Mouse (Mus musculus) frontal cortex, adult (tissue): Measurements from ENCODE around the gene Tagln3.

Experiments
- ATAC-seq: cut with Nextera tagmentation; 2 replicates; pipeline ENCODE4 v1.9.2; 2017; ENCODE audit warnings: mild to moderate bottlenecking, moderate library complexity, mixed read lengths; ENCODE audit not compliant: low TSS enrichment

Tagln3 gene

GRCm38 (mm10) chr16:45724061-45724741 lies at the start of gene Tagln3:
Tagln3 (minus strand) TSS chr16:45724608.
- peak; percentile 64 for ATAC-seq

GRCm38 (mm10) chr16:45770914-45771313 lies 46.5 kb upstream of the Tagln3 start:
- no peak for ATAC-seq

DNA sequence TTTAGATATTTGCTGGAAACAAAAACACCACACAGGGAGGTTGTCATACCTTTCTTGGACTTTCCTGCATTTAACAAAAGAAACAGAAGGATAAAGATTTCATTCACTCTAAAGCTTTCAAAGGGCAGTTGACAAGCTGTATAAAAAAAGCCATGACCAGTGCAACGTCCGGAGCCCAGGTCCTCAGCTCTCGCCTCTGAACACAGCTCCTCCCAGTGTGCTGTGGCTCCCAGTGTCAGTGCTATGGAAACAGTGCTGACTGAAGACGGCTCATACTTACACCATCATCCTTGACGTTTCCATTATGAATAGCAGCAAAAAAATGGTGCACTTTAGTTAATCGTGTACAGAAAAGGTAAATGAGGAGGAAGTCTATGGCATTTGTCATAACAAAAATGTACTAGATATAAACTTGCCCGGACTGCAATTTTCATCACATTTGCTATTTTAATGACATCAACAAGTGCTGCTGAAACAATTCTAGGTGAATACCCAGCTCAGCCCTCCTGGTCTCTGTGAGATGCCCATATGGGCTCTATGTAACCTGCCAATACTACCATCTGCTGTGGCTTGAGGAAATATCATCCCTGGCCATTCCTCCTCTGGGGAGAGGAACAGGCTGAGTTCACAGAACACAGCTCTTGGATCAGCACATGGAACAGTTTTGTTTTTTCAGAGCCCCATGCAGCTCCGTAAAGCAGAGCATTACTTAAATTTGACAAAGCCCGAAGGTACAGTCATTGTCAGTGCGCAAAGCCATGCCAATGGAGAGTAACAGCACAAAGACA lies 43.6 kb upstream of the Tagln3 start:
- peak; percentile 50; the same call in 1 of the 2 replicates for ATAC-seq

GRCm38 (mm10) chr16:45767434-45767833 lies 43.0 kb upstream of the Tagln3 start:
- no peak for ATAC-seq

GRCm38 (mm10) chr16:45765801-45766494 lies 41.5 kb upstream of the Tagln3 start:
- no peak for ATAC-seq

GRCm38 (mm10) chr16:45765102-45765501 lies 40.7 kb upstream of the Tagln3 start:
- no peak for ATAC-seq

GRCm38 (mm10) chr16:45762859-45763505 lies 38.6 kb upstream of the Tagln3 start:
- ATAC-seq: no peak

- no peak for ATAC-seq
Measured at GRCm38 (mm10) chr16:45761425-45761824, 37.0 kb upstream of the Tagln3 start.

DNA sequence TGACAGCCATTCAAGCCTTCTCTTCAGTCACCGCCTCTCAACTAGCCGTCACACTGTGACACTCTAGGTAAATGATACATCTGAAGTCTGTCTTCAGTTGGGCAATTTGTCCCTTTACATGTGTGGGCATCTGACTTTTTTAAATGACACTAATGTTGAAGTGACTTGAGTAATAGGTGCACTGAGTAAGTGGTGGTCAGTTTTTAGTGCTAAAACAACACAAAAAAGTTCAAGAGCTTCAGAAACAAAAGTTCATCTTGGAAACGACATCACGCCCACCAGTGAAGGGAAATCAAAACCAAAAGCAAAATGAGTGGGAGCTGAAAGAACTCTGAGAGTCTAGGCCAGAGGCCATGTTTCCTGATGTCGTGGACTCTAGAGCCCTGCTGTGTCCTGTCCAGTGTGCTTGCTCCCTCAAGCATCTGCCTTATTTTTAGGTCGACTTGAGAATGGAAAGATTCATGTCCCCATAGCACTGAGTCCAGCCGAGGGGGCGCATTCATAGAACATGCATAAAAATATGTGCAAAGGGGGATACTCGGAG lies 34.4 kb upstream of the Tagln3 start:
- no peak for ATAC-seq

DNA sequence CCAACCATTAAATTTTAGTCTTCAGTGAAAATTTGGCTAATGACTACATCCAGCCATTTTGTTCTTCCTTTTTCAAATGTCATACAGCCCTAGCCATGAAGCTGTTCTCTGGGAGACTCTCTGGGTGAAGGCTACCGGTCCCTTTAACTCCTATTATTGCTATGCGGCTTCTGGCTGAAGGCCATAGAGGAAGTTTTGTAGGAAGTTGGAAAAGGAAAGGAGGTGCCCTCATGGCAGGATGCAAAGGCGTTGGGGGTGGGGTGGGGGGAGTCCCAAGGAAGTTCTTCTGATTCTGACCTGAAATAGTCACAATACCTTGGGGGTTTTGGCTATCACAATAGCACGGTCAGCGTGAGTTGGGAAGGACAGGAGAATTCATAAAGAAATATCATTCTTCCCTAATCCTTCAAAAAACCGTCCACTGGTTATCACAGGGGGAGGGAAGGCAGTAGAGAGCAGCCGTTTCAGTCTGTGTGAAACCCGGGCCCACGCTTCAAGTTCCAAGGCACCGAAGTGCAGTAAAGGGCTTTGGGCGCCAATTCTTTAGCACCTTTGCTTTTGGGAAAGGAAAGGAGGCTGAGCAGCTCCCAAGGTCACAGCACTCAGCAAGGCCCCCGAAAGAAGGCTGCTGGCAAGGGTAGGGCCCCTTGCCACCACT lies 33.1 kb upstream of the Tagln3 start:
- ATAC-seq: no peak

DNA sequence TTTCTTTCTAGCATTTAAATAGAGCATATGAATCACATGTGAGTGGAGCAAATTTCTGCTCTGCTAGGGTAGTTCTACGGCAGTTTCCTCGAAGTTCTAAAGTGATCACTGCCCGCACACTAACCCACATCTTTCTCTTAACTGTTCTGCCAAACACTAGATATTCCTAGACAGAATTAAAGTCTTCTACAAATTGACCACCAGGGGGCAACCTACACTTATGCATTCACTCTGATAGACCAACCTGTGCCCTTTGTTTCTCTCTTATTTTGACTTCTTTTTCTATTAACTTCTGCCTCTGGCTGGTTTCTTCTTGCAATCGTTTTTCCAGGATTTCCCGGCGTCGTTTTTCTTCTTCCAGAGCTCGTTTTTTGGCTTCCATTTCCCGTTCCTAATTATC lies 32.4 kb upstream of the Tagln3 start:
- peak; percentile 95 for ATAC-seq

- no peak for ATAC-seq
Measured at GRCm38 (mm10) chr16:45743591-45744144, 19.3 kb upstream of the Tagln3 start.

GRCm38 (mm10) chr16:45742615-45743476 lies 18.4 kb upstream of the Tagln3 start, which contains the start of gene Abhd10:
Abhd10 (minus strand) TSS chr16:45742955.
- ATAC-seq: peak; percentile 97

DNA sequence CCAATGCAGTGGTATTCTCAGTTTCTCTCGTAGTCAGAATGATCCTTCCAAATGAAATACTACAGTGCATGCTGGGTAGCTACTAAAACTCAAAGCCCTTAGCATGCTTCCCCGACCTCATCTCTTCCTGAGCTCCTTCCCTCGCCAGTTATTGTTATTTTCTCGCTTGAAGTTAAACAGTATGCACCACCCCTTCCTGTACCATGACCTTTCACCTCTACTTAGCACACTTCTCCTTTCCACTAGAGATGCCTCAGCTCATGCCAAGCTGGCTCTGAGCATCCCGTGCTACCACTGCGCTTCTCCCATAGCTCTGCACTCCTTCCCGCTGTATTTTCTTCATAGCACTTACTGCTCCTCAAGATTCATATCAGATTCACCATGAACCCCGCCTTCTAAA lies 13.5 kb upstream of the Tagln3 start:
- no peak for ATAC-seq

- ATAC-seq: no peak
Measured at GRCm38 (mm10) chr16:45736724-45737123, 12.3 kb upstream of the Tagln3 start.

DNA sequence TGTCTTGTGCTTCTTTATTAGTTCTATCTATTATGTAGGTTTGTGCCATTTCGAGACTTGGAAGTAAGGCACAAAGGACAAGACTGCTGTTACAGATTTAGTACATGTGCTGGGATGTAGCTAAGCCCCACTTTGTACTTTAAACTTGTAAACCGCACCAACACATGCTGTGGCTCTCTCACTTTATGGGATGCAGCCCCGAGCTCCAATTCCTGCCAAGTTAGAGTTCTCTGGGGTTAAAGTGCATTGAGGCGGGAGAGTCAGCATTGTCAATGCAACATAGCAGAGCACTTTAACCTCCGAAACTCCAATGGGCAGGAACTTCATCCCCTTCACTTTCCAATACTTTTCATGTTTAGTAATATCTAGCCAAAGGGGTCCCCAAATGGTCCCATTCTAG lies 4.8 kb upstream of the Tagln3 start:
- no peak for ATAC-seq

DNA sequence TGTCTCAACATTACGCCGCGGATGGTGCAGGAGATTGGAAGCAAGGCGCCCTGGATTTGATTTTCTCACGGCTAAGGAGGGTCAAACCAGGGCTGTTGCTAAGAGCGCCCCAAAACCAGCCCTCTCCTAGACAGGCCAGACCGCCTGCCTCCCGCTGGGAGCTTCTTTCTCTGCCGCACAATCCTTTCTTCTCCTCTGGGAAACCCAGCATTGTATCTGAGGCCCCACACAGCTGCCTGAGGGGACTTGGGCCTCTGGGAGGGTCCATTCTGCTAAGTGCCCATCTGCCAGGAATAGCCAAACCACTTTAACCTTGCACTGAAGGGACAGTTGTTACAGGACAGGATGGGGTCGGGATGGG lies 314 bp upstream of the Tagln3 start:
- peak; percentile 25 for ATAC-seq

- peak; percentile 24 for ATAC-seq
Measured at GRCm38 (mm10) chr16:45723172-45723901, 1.1 kb downstream of the Tagln3 start.

GRCm38 (mm10) chr16:45722460-45722951 lies 1.9 kb downstream of the Tagln3 start:
- peak; percentile 56 for ATAC-seq
